Mouse (Mus musculus): ENCODE measurements around the gene Slc35e2. TPM values are rescaled to one million over a fixed set of nuclear protein-coding genes. Genes with fewer than 3 reads are reported as not detected.
A peak's percentile ranks its signal among the peaks of the same experiment; 100 is the strongest.
"Not testable (repeated sequence)": the region's sequence is repeated elsewhere in the genome, so short reads cannot be mapped to it uniquely, and the experiment has no call there.

Gene Slc35e2
- polyA plus RNA-seq, 1 experiment from 2014 or later: 6.4 TPM

DNA sequence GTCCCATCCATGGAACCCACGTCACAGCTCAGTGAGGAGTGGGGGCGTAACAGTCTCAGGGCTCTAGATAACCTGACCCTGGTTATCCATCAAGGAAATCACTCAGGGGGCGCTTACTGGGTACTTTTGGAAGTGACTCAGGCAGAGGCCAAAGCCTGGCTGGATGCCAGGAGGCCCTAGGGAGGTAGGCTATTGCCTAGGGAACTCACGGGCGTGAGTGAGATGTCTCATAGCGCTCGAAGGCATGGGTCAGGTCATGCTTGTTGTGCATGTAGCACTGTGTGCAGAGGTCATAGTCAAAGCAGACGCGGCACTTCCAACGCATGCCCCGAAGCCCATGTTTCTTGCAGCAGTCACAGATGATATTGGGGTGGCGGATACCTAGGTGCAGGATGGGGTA, 59.4 kb downstream of the Slc35e2 start:
- ATAC-seq (ENCODE audit: borderline replicate concordance, extremely low read depth, low FRiP score, low TSS enrichment): no peak
- H3K4me2 ChIP-seq: no peak overlapping the region
- H3K27ac ChIP-seq: no peak overlapping the region
- no peaks in the 10 kb centered on the region for H3K9me3 ChIP-seq
- H3K27me3 ChIP-seq: 0 out of 2 replicates have a peak, but pooled peaks cover 2% of the 10 kb centered on the region
- 0 out of 2 replicates have a peak, but pooled peaks cover 7% of the 10 kb centered on the region for H3K36me3 ChIP-seq
- H3K9ac ChIP-seq: no peak overlapping the region
- H3K4me1 ChIP-seq: peaks cover 4% of the 10 kb centered on the region; the same call in 1 of the 2 replicates
- no peak overlapping the region for H3K4me3 ChIP-seq
- WGBS: 61% methylated on average over 12 of the region's 12 CpGs

DNA sequence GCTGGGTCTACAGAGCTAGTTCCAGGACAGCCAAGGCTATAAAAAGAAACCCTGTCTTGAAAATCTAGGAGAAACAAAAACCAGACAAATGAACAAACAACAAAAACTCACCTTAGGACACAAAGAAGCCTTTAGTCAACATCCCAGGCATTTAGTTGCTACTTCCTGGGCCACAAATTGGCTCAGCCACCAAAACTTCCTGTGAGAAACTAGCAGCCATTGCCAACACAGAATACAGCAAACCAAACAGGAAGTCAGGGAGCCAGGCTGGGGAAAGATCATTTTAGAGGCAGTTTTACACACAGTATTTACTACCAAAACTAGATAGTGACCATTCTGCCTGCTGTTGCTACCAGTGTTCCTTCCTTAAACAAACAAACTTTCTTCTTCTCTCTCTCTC, 65.7 kb downstream of the Slc35e2 start:
- Histone ChIP-seq H3K36me3 (peaks cover 9% of the 10 kb centered on the region; the same call in 1 of the 2 replicates), H3K4me2 (no peak overlapping the region), H3K4me3 (no peak overlapping the region), H3K9me3 (no peaks in the 10 kb centered on the region), H3K27me3 (no peaks in the 10 kb centered on the region), H3K9ac (no peak overlapping the region), H3K4me1 (peaks cover 16% of the 10 kb centered on the region), H3K27ac (0 out of 2 replicates have a peak overlapping the region, but pooled peaks have one; percentile 3)
- no peak for ATAC-seq (ENCODE audit: borderline replicate concordance, extremely low read depth, low FRiP score, low TSS enrichment)

DNA sequence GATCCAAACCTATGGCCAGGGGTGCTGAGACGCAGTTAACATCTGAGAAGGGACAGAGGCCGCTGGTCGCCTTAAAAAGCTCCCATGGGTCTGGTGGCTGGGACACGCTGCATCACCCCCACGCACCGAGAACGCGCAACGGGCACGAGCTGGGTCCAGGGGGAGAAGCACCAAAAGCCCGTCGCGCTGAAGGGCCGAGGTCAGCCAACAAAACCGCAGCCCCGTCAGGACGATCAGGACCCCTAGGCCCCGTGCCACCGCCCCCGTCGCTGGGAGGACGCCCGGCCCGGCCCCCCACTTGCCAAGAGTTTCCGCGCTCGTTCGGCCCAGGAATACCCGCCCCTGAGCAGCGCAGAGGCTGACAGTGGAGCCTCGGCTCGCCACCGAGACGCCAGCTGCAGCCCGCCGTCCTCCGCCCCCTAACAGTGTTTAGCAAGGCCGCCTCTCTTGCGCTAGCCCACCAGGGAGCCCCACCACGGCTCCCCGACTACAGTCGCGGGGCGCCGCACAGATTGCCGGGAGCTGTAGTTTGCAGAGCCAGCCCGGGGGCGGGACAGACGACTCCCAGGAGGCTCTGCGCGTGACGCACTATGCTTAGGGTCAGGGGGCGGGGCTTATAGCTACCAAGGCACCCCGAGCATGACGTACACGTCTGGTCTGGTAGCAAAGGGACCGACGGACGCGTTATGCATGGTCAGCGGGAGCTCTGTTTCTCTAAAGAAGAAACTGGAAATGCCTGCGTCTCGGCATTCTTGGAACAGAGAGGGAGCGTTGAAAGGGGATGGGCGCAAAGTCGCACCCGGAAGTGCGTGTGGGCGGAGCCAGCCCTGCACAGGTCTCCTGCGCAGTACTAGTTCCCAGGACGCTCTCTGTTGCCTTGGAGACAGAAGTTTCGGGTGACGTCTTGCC, 67.7 kb downstream of the Slc35e2 start, which contains the start of gene Mib2:
Gene Mib2 (minus strand): TSS at position 510 of the 909 bp plus-strand sequence.
- ATAC-seq (ENCODE audit: borderline replicate concordance, extremely low read depth, low FRiP score, low TSS enrichment): peak; percentile 99
- Histone ChIP-seq H3K9ac (peak within 1 kb of the TSS; percentile 74), H3K27me3 (no peaks in the 10 kb centered on the region), H3K4me1 (peaks cover 16% of the 10 kb centered on the region), H3K4me3 (peak within 1 kb of the TSS; percentile 90), H3K36me3 (peaks cover 9% of the 10 kb centered on the region; the same call in 1 of the 2 replicates), H3K9me3 (no peaks in the 10 kb centered on the region), H3K4me2 (peak within 1 kb of the TSS; percentile 84), H3K27ac (peak within 1 kb of the TSS; percentile 80)
- WGBS: under 1% methylated on average over 70 of the region's 73 CpGs

DNA sequence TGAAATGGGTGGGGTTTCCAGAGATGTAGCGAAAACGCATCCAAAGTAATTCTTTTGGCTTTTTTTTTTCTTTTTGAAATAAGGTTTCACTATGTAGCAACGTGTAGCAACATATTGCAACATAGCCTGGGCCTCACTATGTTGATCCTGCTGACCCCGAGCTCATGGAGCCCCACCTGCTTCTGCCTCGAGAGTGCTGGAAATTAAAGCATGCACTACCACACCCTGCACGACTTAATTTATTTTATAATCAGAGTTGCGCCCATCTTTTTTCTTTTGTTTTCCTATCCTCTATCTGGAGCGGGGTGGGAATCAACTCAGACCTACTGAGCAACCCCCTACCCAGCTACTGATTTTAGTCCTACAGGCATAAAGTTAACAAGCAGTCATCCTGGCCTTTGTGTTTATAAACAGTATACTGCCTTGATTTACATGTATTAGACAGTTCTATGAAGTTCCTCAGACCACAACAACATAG, 68.4 kb downstream of the Slc35e2 start:
- 1% methylated on average over 8 of the region's 8 CpGs for WGBS

DNA sequence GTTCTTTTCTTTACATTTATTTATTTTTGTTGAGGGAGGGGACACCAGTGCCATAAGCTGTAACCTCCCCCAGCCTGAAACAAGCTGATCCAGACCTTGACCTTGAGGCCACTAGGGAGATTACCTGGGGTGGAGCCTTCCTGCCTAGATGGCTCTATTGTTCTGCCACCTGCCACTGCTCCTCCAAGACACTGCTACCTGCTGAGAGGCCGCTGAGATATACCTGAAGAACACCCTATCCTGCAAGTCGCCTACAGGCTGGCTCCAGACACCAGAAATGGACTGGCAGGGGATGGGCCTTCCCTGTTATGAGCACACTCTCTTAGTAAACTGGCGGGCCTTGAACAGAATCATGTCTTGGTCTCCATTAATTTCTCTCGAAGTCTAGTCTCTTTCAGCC, 69.0 kb downstream of the Slc35e2 start:
- not testable (repeated sequence) for ATAC-seq (ENCODE audit: borderline replicate concordance, extremely low read depth, low FRiP score, low TSS enrichment)

More for the DNA sequence above, 68.4 kb downstream of the Slc35e2 start:
- H3K4me2 ChIP-seq: peak overlapping the region; percentile 84
- peak overlapping the region; percentile 74 for H3K9ac ChIP-seq
- H3K4me1 ChIP-seq: peaks cover 16% of the 10 kb centered on the region
- ATAC-seq (ENCODE audit: borderline replicate concordance, extremely low read depth, low FRiP score, low TSS enrichment): peak; percentile 2; the same call in 1 of the 2 replicates
- peak overlapping the region; percentile 90 for H3K4me3 ChIP-seq
- H3K27me3 ChIP-seq: no peaks in the 10 kb centered on the region
- H3K9me3 ChIP-seq: no peaks in the 10 kb centered on the region
- H3K36me3 ChIP-seq: peaks cover 4% of the 10 kb centered on the region; the same call in 1 of the 2 replicates
- no peak overlapping the region for H3K27ac ChIP-seq

DNA sequence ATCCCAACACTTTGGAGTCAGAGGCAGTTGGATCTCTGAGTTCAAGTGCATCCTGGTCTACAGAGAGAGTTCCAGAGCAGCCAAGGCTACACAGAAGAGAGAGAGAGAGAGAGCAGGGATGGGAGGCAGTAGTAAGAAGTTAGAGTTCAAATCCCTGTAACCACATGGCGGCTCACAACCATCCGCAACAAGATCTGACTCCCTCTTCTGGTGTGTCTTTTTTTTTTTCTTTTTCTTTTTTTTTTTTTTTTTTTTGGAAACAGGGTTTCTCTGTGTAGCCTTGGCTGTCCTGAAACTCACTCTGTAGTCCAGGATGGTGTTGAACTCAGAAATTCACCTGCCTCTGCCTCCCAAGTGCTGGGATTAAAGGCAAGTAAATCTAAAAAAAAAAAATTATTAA, 70.9 kb downstream of the Slc35e2 start:
- peaks cover 14% of the 10 kb centered on the region for H3K4me1 ChIP-seq
- H3K4me3 ChIP-seq: no peak overlapping the region
- H3K36me3 ChIP-seq: no peaks in the 10 kb centered on the region
- WGBS: 58% methylated on average over 2 of the region's 2 CpGs
- no peak overlapping the region for H3K9ac ChIP-seq
- no peak overlapping the region for H3K4me2 ChIP-seq
- H3K9me3 ChIP-seq: no peaks in the 10 kb centered on the region
- ATAC-seq (ENCODE audit: borderline replicate concordance, extremely low read depth, low FRiP score, low TSS enrichment): no peak
- no peaks in the 10 kb centered on the region for H3K27me3 ChIP-seq
- no peak overlapping the region for H3K27ac ChIP-seq

More for the DNA sequence above, 69.0 kb downstream of the Slc35e2 start:
- H3K4me3 ChIP-seq: peak overlapping the region; percentile 90; the same call in 1 of the 2 replicates
- 64% methylated on average over 4 of the region's 4 CpGs for WGBS
- not testable (repeated sequence) for H3K9ac ChIP-seq, H3K9me3 ChIP-seq, H3K27me3 ChIP-seq, H3K36me3 ChIP-seq, H3K4me2 ChIP-seq, H3K27ac ChIP-seq
- H3K4me1 ChIP-seq: peaks cover 16% of the 10 kb centered on the region

Other genes starting within 250 kb of the Slc35e2 start
- 15.8 and 16.8 TPM in 2 replicates for gene Prkcz, start 240.1 kb upstream of the Slc35e2 start, polyA plus RNA-seq (2015; fragmentation: Nextera tagmentation; extraction: Ambion mirVana)
- gene Gabrd, start 203.3 kb upstream of the Slc35e2 start, polyA plus RNA-seq (2015; fragmentation: Nextera tagmentation; extraction: Ambion mirVana): 0.07 TPM in 1 of 2 replicates, not detected in the other
- 1.8 and 2.1 TPM in 2 replicates for gene Cfap74, start 192.2 kb upstream of the Slc35e2 start, polyA plus RNA-seq (2015; fragmentation: Nextera tagmentation; extraction: Ambion mirVana)
- 0.18 and 0.27 TPM in 2 replicates for gene Tmem52, start 132.3 kb upstream of the Slc35e2 start, polyA plus RNA-seq (2015; fragmentation: Nextera tagmentation; extraction: Ambion mirVana)
- 527 and 534 TPM in 2 replicates for gene Gnb1, start 110.1 kb upstream of the Slc35e2 start, polyA plus RNA-seq (2015; fragmentation: Nextera tagmentation; extraction: Ambion mirVana)
- 76.3 and 77.6 TPM in 2 replicates for gene Nadk, start 39.0 kb upstream of the Slc35e2 start, polyA plus RNA-seq (2015; fragmentation: Nextera tagmentation; extraction: Ambion mirVana)
- gene Cdk11b, start 23.4 kb downstream of the Slc35e2 start, polyA plus RNA-seq (2015; fragmentation: Nextera tagmentation; extraction: Ambion mirVana): 50.2 and 53.6 TPM in 2 replicates
- gene Gm10563, start 44.0 kb downstream of the Slc35e2 start, polyA plus RNA-seq (2015; fragmentation: Nextera tagmentation; extraction: Ambion mirVana): not detected in 2 replicates
- gene Mmp23, start 52.0 kb downstream of the Slc35e2 start, polyA plus RNA-seq (2015; fragmentation: Nextera tagmentation; extraction: Ambion mirVana): 41.7 and 47.8 TPM in 2 replicates
- gene Mib2, start 67.8 kb downstream of the Slc35e2 start, polyA plus RNA-seq (2015; fragmentation: Nextera tagmentation; extraction: Ambion mirVana): 27.6 and 29.1 TPM in 2 replicates
- gene Fndc10, start 92.9 kb downstream of the Slc35e2 start, polyA plus RNA-seq (2015; fragmentation: Nextera tagmentation; extraction: Ambion mirVana): 4.3 and 4.9 TPM in 2 replicates
- gene Ssu72, start 103.4 kb downstream of the Slc35e2 start, polyA plus RNA-seq (2015; fragmentation: Nextera tagmentation; extraction: Ambion mirVana): 147 and 150 TPM in 2 replicates
- 0.44 and 0.59 TPM in 2 replicates for gene Tmem240, start 133.4 kb downstream of the Slc35e2 start, polyA plus RNA-seq (2015; fragmentation: Nextera tagmentation; extraction: Ambion mirVana)
- 84.7 and 90.0 TPM in 2 replicates for gene Atad3a, start 159.7 kb downstream of the Slc35e2 start, polyA plus RNA-seq (2015; fragmentation: Nextera tagmentation; extraction: Ambion mirVana)
- gene Vwa1, start 173.3 kb downstream of the Slc35e2 start, polyA plus RNA-seq (2015; fragmentation: Nextera tagmentation; extraction: Ambion mirVana): 10.5 and 11.0 TPM in 2 replicates
- gene Tmem88b, start 184.5 kb downstream of the Slc35e2 start, polyA plus RNA-seq (2015; fragmentation: Nextera tagmentation; extraction: Ambion mirVana): 0.16 and 0.26 TPM in 2 replicates
- 0.20 TPM in 1 of 2 replicates, not detected in the other for gene Ankrd65, start 189.0 kb downstream of the Slc35e2 start, polyA plus RNA-seq (2015; fragmentation: Nextera tagmentation; extraction: Ambion mirVana)
- 193 and 228 TPM in 2 replicates for gene Mrpl20, start 201.5 kb downstream of the Slc35e2 start, polyA plus RNA-seq (2015; fragmentation: Nextera tagmentation; extraction: Ambion mirVana)
- gene Ccnl2, start 211.1 kb downstream of the Slc35e2 start, polyA plus RNA-seq (2015; fragmentation: Nextera tagmentation; extraction: Ambion mirVana): 152 and 169 TPM in 2 replicates
- 143 and 146 TPM in 2 replicates for gene Aurkaip1, start 229.9 kb downstream of the Slc35e2 start, polyA plus RNA-seq (2015; fragmentation: Nextera tagmentation; extraction: Ambion mirVana)
- gene Mxra8, start 238.3 kb downstream of the Slc35e2 start, polyA plus RNA-seq (2015; fragmentation: Nextera tagmentation; extraction: Ambion mirVana): 194 and 223 TPM in 2 replicates
- gene Dvl1, start 246.0 kb downstream of the Slc35e2 start, polyA plus RNA-seq (2015; fragmentation: Nextera tagmentation; extraction: Ambion mirVana): 14.0 and 14.7 TPM in 2 replicates

Measured in lung, embryonic 15.5 days (tissue).